Mouse (Mus musculus) cerebellum, postnatal 14 days (tissue): ENCODE results near the gene Tldc2.

Experiments
- DNase-seq, 2 experiments: peaks; one replicate each; pipeline ENCODE4 v3.0.0; 2021; ENCODE audit warnings: mixed read lengths in 2 of 2

Gene Tldc2

GRCm38 (mm10) chr2:157078793-157079700 lies 7.8 kb upstream of the Tldc2 start, which contains the start of gene Soga1:
Gene Soga1 (minus strand): TSS chr2:157079254.
- DNase-seq: peak; percentile 85 to 89

GRCm38 (mm10) chr2:157079701-157080180 lies 7.1 kb upstream of the Tldc2 start:
- DNase-seq: no peak

- peak in 1 of 2 experiments; percentile 15 for DNase-seq
Measured at GRCm38 (mm10) chr2:157081331-157081730, 5.5 kb upstream of the Tldc2 start.

GRCm38 (mm10) chr2:157081960-157082359 lies 4.9 kb upstream of the Tldc2 start:
- DNase-seq: peak in 1 of 2 experiments; percentile 2

- DNase-seq: peak; percentile 41 to 64
Measured at GRCm38 (mm10) chr2:157084831-157085585, 1.8 kb upstream of the Tldc2 start.

DNA sequence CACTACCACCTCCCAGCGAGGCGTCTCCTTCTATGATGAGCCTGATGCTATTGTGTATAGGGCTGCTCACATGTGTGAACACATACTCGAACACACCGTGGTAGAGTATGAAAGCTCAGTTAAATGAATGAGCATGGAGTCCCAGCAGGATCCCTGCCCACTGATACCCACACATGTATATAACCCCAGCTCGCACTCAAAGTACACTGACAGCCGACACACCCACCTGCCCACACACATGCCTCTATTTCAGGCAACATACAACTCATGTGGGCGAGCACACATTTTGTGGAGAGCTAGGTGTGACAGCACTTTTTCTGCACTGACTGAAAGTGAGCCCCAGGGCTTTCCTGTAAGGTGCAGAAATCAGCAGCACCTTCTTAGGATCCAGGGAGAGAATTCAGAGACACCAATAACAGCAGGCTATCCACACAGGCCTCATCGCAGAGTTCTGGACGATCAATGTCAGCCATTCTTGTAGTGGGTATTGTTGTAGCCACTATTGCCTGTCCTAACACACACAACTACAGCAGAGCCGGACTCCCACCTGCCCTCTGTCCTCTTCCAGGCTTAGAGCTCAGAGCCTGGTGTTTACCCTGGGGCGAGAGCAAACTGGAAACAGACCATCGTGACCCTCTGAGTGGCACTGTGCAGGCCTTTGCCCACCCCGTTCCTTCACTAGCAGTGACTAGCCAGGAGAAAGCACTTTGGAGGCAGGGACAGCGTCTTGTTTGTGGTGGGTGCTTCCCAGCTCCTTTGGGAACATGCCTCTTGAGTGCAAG lies 872 bp downstream of the Tldc2 start:
- DNase-seq: peak in 1 of 2 experiments; percentile 10

GRCm38 (mm10) chr2:157092024-157092423 lies 5.2 kb downstream of the Tldc2 start:
- DNase-seq: peak; percentile 65 to 76

- peak; percentile 93 to 94 for DNase-seq
Measured at GRCm38 (mm10) chr2:157095005-157095755, 8.3 kb downstream of the Tldc2 start.

DNA sequence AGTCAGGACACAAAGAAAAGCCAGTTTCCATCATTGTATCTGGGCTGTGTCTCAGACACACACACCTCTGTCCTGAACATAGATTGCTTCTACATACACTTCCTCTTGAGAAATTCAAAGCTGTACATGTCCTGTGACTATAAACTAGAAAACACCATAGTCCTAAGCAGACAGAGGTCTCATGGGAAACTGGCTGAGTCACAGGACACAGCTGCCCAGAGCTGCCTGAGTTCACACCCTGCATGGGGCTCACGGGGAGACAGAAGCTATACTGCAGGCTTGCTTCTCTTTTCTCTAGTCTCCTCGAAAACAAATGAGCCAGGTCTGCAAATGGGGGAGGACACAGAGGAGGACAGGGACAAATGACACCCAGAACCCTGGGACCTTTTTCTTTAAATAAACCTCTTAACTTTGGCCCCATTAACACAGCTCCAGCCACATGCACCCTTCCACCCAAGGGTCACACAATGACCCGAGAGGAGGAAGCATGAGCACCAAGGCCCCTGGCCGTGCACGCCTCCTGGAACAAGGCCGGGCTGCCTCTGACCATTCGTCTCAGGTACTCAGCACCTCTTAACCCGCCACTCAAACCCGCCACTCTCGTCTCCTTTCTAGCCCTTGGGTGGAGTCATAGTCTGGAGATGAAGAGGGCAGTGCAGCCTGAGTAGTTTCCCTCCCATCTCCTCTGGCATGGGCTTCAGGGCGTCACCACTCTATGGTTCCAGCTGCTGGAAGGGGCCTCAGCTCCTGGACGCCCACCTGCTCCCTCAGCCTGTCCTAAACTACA lies 12.9 kb downstream of the Tldc2 start:
- no peak for DNase-seq

- no peak for DNase-seq
Measured at GRCm38 (mm10) chr2:157100319-157100605, 13.4 kb downstream of the Tldc2 start.

- DNase-seq: no peak
Measured at GRCm38 (mm10) chr2:157101650-157102049, 14.8 kb downstream of the Tldc2 start.

DNA sequence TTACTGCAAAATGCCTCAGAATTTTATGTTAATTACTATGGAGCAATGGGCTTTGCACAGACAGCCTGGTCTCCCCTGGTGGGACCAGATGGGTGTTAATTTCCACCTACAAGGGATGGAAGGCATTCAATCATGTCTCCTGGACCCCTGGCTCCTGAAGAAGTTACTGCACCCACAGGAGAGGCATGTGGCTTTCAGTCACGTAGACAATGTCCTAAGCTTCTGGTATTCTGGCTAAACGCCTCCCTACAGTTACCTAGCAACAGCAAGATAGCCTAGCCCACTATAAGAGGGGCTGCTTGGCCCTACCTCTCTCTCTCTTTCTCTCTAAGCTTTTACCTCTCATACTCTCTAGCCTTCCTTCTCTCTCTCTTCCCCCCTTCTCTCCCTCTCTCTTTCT lies 15.4 kb downstream of the Tldc2 start:
- no peak for DNase-seq

DNA sequence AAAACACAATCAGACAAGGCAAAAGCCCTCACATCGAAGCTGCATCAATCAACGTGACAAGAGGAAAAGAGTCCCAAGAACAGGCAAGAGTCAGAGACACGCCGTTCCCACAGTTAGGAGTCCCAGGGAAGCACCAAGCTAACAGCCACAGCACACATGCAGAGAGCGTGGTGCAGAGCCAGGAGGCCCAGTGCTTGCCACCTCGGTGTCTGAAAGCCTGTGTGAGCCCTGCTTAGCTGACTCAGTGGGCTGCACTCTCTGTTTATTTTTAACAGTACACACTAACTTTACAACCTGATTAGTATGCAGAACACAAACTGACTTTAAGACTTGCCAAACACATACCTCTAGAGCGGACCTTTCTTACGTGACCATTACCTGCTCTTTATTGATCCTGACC lies 17.6 kb downstream of the Tldc2 start:
- DNase-seq: no peak

DNA sequence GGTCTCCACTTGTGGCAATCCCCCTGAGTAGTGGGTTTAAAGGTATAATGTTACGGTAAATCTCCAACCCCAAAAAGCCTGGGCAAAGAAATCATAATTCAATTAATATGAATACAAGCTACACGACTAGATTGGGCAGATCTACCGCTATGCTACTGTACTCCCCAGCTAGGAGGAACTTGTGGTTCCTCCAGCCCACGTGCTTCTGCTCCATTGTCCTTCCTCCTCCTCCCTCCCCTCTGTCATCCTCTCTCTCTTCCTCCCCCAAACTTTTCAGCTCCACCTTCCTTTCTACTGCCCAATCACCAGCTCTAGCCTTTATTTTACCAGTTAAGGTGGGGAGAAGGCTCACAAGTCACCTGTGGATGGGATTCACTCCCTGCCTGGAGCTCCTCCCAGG lies 21.4 kb downstream of the Tldc2 start:
- no peak for DNase-seq

DNA sequence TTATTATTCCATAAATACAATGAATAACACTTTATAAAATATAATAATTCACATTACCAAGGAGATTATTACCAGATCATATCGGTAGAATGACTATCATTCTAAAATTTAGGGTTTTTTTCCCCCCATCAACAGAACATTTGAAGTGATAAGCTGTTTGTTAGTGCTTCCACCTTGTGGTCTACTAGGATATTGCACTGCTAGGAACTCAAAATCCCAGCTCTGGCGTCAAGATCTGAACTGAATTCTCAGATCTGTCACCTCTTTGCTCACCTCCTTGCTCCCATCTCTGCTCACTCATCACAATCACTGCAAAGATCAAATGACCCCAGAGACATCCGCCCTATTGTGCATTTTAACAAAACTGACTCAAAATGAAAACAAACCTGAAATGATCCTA lies 30.1 kb downstream of the Tldc2 start:
- peak; percentile 46 to 54 for DNase-seq

DNA sequence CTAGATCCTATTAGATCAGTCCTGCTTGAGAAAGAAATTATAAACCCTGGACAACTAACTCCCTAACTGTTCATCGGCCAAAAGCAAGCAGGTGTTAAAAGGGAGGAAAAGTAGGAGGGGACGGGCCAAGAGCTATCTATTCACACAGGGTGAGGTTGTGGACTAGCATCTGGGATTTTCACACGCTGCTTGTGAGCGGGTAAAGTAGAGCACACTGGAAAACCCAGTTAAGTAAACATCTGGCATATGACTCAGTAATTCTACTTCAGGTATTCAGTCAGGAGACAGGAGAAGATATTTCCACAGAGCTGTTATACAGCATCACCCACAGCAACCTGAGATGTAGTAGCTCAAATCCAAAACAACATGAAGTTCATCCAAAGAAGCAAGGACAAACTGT lies 31.7 kb downstream of the Tldc2 start:
- no peak for DNase-seq

DNA sequence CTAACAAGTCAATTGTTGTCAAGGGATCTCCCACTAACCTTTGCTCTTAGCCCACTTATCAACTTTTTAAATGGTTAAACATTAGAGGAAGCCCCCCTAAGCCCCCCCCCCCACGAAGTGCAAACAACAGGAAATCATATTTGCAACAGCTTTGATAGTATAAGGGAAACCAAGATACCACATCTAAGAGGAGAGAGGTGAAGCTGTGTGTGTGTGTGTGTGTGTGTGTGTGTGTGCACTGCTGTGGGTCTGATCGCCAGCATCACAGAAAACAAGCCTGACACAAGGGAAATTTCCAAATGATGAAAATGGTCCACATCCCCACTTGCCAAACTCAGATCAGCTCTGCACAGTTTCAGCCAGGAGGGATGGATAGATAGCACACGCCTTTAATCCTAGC lies 32.2 kb downstream of the Tldc2 start:
- no peak for DNase-seq

DNA sequence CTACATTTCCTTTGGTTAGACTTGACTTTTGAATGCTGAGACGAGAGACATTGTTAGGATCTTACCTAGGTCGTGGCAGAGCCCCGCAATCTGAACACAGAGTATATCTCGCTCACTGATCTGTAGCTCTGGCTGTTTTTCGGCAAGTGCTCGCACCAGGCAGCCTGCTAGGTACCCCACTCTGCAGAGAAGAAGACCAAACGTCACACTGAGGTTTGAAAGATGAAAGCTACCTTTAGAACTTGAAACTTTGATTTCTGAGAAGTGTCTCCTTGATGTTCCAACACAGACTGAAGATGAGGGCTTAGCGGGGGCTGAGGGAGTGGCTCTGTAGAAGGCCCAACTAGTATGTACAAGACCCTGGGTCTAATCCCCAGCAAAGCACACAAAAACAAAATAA lies 34.9 kb downstream of the Tldc2 start:
- no peak for DNase-seq

GRCm38 (mm10) chr2:157125246-157125645 lies 38.4 kb downstream of the Tldc2 start:
- no peak for DNase-seq

DNA sequence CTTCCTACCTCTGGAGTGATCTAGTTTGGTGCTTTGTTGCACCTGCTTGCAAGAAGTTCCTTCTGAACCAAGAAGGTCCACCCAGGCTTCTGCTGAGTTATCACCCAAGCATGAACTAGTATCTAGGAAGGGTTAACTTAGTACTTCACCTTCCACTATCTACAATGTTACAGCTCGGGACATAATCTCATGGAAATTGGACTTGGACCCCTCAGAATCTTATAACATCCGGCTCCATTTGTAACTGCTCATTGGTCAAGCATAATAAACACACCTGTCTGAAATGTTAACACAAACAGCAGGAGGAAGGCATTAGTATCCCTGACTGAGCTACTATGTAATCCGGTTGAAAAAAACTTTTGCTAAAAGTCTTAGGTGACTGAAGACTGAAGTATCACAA lies 40.5 kb downstream of the Tldc2 start:
- no peak for DNase-seq

DNA sequence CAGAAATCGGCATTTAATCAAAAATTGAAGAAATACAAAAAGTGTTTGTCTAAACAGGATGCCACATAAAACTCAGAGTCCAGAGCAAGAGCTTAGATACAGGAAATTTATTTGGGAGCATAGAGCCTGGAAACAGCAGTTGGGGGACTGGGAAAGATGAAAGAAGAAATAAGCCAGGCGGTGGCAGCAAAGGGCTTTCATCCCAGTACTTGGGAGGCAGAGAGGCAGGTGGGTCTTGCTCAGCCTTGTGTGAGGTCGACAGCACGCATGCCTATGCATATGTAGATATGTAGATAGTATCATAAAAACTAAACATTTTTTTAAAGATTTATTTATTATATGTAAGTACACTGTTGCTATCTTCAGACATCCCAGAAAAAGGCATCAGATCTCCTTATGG lies 41.2 kb downstream of the Tldc2 start:
- DNase-seq: no peak

- DNase-seq: no peak
Measured at GRCm38 (mm10) chr2:157129096-157129495, 42.2 kb downstream of the Tldc2 start.
